Mouse (Mus musculus): ENCODE data around the gene Arhgap18. TPM values are rescaled to one million over a fixed set of nuclear protein-coding genes. Genes with fewer than 3 reads are reported as not detected.
A peak's percentile ranks its signal among the peaks of the same experiment; 100 is the strongest.

The Arhgap18 gene
- total RNA-seq (2017), result 40.6 and 46.4 TPM in 2 replicates

DNA sequence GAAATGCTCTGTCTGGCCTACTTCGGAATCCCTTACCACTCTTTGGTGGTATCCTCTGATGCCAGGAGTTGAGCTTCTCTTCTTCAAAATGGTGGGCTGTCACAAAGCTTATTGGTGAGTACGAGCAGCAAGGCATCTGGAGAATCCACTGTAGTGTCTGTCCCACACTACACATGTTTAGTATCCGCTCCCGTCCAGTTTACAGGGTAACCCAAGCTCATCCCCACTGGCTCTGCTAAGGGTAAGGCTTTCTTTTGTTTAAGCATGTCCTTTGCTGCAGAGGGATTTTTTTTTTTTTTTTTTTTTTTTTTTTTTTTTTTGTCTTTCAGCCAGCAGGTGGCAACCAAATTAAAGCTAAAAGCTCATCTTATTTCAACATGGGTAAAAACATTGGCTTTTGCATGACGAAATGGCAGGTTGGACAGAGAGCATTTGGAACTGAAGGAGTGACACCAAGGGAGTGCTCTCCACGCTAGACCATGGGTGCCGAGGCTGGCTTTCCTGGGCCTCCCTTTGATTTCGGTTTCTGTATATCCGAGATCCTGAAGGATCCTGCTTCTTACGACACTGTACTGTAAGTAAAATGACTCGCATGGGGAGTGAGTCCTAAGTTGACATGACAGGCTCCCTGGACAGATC lies at the start of gene Arhgap18:
Gene Arhgap18, plus strand, starts transcription at position 493 of the 639 bp plus-strand sequence.
- ATAC-seq (ENCODE audit: extremely low read depth, insufficient number of reproducible peaks, low FRiP score, poor library complexity, severe bottlenecking), result no peak

GRCm38 (mm10) chr10:26710458-26711011 lies 42.7 kb upstream of the Arhgap18 start:
- no peak for ATAC-seq (ENCODE audit: extremely low read depth, insufficient number of reproducible peaks, low FRiP score, poor library complexity, severe bottlenecking)

DNA sequence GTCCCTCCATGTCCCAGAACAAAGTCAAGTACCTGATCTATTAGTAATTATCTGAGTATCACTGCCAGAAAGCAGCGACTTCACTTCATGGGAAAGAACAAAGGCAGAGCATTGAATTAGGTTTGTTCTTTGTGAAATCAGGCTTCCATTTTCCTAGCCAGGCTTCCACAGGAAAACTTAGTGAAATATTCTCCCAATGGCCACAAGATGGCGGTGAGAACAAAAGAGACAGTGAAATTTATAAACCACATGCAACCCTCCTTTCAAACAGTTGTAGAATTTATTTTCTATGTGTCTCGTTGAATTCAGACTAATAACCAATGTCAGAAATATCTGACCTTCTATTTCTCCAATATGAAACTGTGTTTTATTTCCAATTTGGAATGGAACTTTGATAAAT lies 42.2 kb upstream of the Arhgap18 start:
- peak; percentile 44; the same call in 1 of the 2 replicates for ATAC-seq (ENCODE audit: extremely low read depth, insufficient number of reproducible peaks, low FRiP score, poor library complexity, severe bottlenecking)

- no peak for ATAC-seq (ENCODE audit: extremely low read depth, insufficient number of reproducible peaks, low FRiP score, poor library complexity, severe bottlenecking)
These were observed 39.2 kb upstream of the Arhgap18 start for GRCm38 (mm10) chr10:26713986-26714385.

GRCm38 (mm10) chr10:26724704-26725103 lies 28.5 kb upstream of the Arhgap18 start:
- ATAC-seq (ENCODE audit: extremely low read depth, insufficient number of reproducible peaks, low FRiP score, poor library complexity, severe bottlenecking), result no peak

- no peak for ATAC-seq (ENCODE audit: extremely low read depth, insufficient number of reproducible peaks, low FRiP score, poor library complexity, severe bottlenecking)
These were observed 28.0 kb upstream of the Arhgap18 start for GRCm38 (mm10) chr10:26725255-26725654.

GRCm38 (mm10) chr10:26750827-26751226 lies 2.4 kb upstream of the Arhgap18 start:
- ATAC-seq (ENCODE audit: extremely low read depth, insufficient number of reproducible peaks, low FRiP score, poor library complexity, severe bottlenecking), result no peak

GRCm38 (mm10) chr10:26752064-26752928 lies 925 bp upstream of the Arhgap18 start:
- peak; percentile 71 for ATAC-seq (ENCODE audit: extremely low read depth, insufficient number of reproducible peaks, low FRiP score, poor library complexity, severe bottlenecking)

GRCm38 (mm10) chr10:26754006-26754405 lies 785 bp downstream of the Arhgap18 start:
- no peak for ATAC-seq (ENCODE audit: extremely low read depth, insufficient number of reproducible peaks, low FRiP score, poor library complexity, severe bottlenecking)

DNA sequence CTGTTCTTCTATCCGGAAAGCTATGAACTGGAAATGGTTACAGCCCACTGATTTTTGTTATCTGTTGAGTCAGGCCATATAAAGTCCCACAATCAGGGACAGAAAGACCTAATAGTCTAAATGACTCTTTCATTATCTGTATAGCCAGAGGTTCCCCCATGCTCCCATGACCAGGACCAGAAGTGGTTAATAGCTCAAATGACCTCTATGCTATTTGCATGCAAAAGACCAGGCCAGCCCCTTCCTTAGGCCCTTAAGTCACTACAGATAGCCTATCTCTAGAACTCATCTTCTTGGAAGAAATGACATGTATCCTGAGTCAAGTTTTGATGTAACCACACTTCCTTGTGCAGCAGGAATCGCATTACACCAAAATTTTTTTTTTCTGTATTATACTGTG lies 4.0 kb downstream of the Arhgap18 start:
- ATAC-seq (ENCODE audit: extremely low read depth, insufficient number of reproducible peaks, low FRiP score, poor library complexity, severe bottlenecking), result no peak

DNA sequence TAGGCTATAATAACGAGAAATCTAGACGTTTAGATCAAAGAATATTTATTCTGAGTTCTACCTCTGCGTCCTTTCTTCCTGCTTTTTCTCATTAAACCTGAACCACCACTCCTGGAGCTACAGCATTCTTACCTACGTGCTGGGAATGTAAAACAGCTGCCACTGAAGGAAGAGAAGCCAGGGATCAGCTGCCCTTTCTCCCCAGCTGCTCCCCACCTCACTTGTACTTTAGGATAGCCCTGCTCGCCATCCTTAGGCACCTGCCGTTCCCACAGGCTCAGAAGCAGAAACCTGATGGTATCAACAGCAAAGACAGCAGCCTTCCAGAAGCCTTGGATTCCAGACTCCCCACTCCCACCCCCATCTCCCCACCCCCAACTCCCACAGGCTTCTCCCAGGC lies 6.2 kb downstream of the Arhgap18 start:
- no peak for ATAC-seq (ENCODE audit: extremely low read depth, insufficient number of reproducible peaks, low FRiP score, poor library complexity, severe bottlenecking)

DNA sequence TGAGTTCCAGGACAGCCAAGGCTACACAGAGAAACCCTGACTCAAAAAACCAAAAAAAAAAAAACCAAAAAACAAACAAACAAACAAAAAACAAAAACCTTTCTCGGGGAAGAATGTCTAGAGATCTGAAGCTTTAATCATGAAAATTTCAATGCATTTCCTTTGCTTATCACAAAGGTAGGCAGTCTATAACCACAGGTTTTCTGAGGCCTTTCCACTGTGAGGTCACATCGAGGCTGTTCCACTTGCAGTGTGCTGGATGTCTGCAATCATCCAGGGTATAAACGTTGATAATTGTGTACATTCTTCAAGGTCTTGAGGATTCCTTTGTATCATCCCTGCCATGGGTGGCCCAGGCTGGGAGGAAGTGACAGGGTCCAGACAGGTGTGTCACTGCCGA lies 7.9 kb downstream of the Arhgap18 start:
- no peak for ATAC-seq (ENCODE audit: extremely low read depth, insufficient number of reproducible peaks, low FRiP score, poor library complexity, severe bottlenecking)

GRCm38 (mm10) chr10:26761991-26762903 lies 9.0 kb downstream of the Arhgap18 start:
- ATAC-seq (ENCODE audit: extremely low read depth, insufficient number of reproducible peaks, low FRiP score, poor library complexity, severe bottlenecking), result no peak

- ATAC-seq (ENCODE audit: extremely low read depth, insufficient number of reproducible peaks, low FRiP score, poor library complexity, severe bottlenecking), result no peak
These were observed 14.0 kb downstream of the Arhgap18 start for GRCm38 (mm10) chr10:26767196-26767595.

GRCm38 (mm10) chr10:26768943-26769342 lies 15.7 kb downstream of the Arhgap18 start:
- no peak for ATAC-seq (ENCODE audit: extremely low read depth, insufficient number of reproducible peaks, low FRiP score, poor library complexity, severe bottlenecking)

- no peak for ATAC-seq (ENCODE audit: extremely low read depth, insufficient number of reproducible peaks, low FRiP score, poor library complexity, severe bottlenecking)
These were observed 16.8 kb downstream of the Arhgap18 start for GRCm38 (mm10) chr10:26770035-26770434.

- ATAC-seq (ENCODE audit: extremely low read depth, insufficient number of reproducible peaks, low FRiP score, poor library complexity, severe bottlenecking), result peak; percentile 89
These were observed 18.9 kb downstream of the Arhgap18 start for GRCm38 (mm10) chr10:26771938-26772623.

Data from neutrophil, adult 5-6 weeks (primary cell).